Mouse (Mus musculus) heart, postnatal 0 days (tissue): ENCODE measurements around the gene Acsf2. TPM values are rescaled to one million over a fixed set of nuclear protein-coding genes. Genes with fewer than 3 reads are reported as not detected.

Experiments used
- ATAC-seq: fragments of 200-750 bp; cut with Nextera tagmentation; 2 replicates; pipeline ENCODE4 v1.8.0; 2017; ENCODE audit warnings: low read depth, moderate number of reproducible peaks, moderate library complexity; ENCODE audit not compliant: insufficient read depth
- DNase-seq: peaks from one replicate; pipeline ENCODE4 v3.0.0-alpha.2; 2016; ENCODE audit warnings: low spot score
- H3K27ac ChIP-seq: fragments of 300-500 bp; sonication (generic); 2 replicates; pipeline ENCODE4 v1.5.1; 2014; ENCODE audit warnings: low read depth, mild to moderate bottlenecking
- H3K27me3 ChIP-seq: fragments of 300-500 bp; sonication (generic); 2 replicates; pipeline ENCODE4 v1.6.1; 2014; ENCODE audit warnings: low read length, mixed read lengths; ENCODE audit not compliant: control insufficient read depth, insufficient read depth
- H3K36me3 ChIP-seq: fragments of 300-500 bp; sonication (generic); replicated peaks from 2 replicates; pipeline ENCODE4 v1.6.1; 2014; ENCODE audit warnings: low read length, mixed read lengths; ENCODE audit not compliant: control insufficient read depth, insufficient read depth
- H3K4me1 ChIP-seq: fragments of 300-500 bp; sonication (generic); 2 replicates; pipeline ENCODE4 v1.6.1; 2014; ENCODE audit warnings: antibody characterized with exemption; ENCODE audit not compliant: control insufficient read depth, insufficient read depth
- H3K4me2 ChIP-seq: fragments of 300-500 bp; sonication (generic); 2 replicates; pipeline ENCODE4 v1.6.1; 2014; ENCODE audit warnings: low read depth, mild to moderate bottlenecking, low read length, moderate library complexity
- H3K4me3 ChIP-seq: fragments of 300-500 bp; sonication (generic); 2 replicates; pipeline ENCODE4 v1.5.1; 2014; ENCODE audit warnings: low read depth, low read length
- H3K9ac ChIP-seq: fragments of 300-500 bp; sonication (generic); replicated peaks from 2 replicates; pipeline ENCODE4 v1.6.1; 2014; ENCODE audit warnings: low read depth, low read length, mixed read lengths
- H3K9me3 ChIP-seq: fragments of 300-500 bp; sonication (generic); replicated peaks from 2 replicates; pipeline ENCODE4 v1.6.1; 2016; ENCODE audit warnings: low read length; ENCODE audit not compliant: control insufficient read depth
- CTCF ChIP-seq: IDR thresholded peaks from 2 replicates; pipeline ENCODE4 v1.5.1; 2016; ENCODE audit warnings: antibody characterized with exemption, control low read depth, low read depth
- EP300 ChIP-seq: IDR thresholded peaks from 2 replicates; pipeline ENCODE4 v1.6.1; 2016; ENCODE audit warnings: antibody characterized with exemption, low read depth
- WGBS: fragments of 180-500 bp; shearing (Covaris S2); extraction: QIAGEN DNeasy Blood & Tissue Kit; methylation state at CpG from one replicate; pipeline ENCODE4 v1.1.7; 2014; 5-methylcytosine and 5-hydroxymethylcytosine counted together
- polyA plus RNA-seq: library from polyadenylated mRNA; unstranded; fragments of >200 nt; fragmentation: Nextera tagmentation; extraction: Ambion mirVana; gene quantifications from 2 replicates; pipeline ENCODE4 v1.2.1, GENCODE M21; 2015
- total RNA-seq: library from RNA; depleted of rRNA; stranded (reverse); fragments of >200 nt; gene quantifications from 2 replicates; pipeline ENCODE4 v1.2.3, GENCODE M21; 2014; ENCODE audit warnings: low replicate concordance; rRNA removed

The Acsf2 gene
- total and polyA plus RNA-seq, 2 experiments from 2014 or later: 2.6 to 6.6 TPM

DNA sequence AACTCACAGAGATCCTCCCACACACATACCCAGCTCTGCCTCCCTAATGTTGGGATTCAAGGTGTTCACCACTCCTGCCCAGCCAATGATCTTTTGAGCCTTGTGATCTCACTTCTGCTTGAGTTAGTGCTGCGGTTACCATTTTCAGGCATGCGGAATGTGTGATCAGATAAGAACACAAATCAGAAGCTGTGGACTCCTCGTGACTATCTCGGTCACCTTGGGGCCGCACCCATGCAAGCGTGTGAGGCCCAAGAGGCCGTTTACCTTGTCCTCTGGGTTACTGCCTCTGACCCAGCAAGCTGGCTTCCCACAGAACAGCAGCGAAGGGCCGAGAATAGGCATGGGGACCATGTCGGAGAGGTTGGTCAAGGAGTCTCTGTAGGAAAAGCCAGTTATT lies 92.7 kb downstream of the Acsf2 start:
- TF ChIP-seq EP300 (no peak), CTCF (no peak)

More for the DNA sequence above, 92.7 kb downstream of the Acsf2 start:
- 0 out of 2 replicates have a peak, but pooled peaks cover 1% of the 10 kb centered on the region for H3K27me3 ChIP-seq
- H3K9me3 ChIP-seq: no peaks in the 10 kb centered on the region
- H3K4me2 ChIP-seq: no peak overlapping the region
- H3K27ac ChIP-seq: no peak overlapping the region
- no peak overlapping the region for H3K9ac ChIP-seq
- 64% methylated on average over 10 of the region's 10 CpGs for WGBS
- no peak for ATAC-seq
- no peaks in the 10 kb centered on the region for H3K4me1 ChIP-seq
- no peak for DNase-seq
- H3K4me3 ChIP-seq: no peak overlapping the region
- no peaks in the 10 kb centered on the region for H3K36me3 ChIP-seq

Other genes starting within 250 kb of the Acsf2 start
- 2.2 and 14.5 TPM in 2 replicates for gene Abcc3, start 208.9 kb downstream of the Acsf2 start, total RNA-seq
- 0.72 and 0.88 TPM in 2 replicates for gene Abcc3, start 208.9 kb downstream of the Acsf2 start, polyA plus RNA-seq
- gene Cacna1g, start 127.7 kb downstream of the Acsf2 start, total RNA-seq: 29.6 and 46.2 TPM in 2 replicates
- gene Cacna1g, start 127.7 kb downstream of the Acsf2 start, polyA plus RNA-seq: 6.9 and 7.4 TPM in 2 replicates
- not detected in 2 replicates for gene Spata20, start 115.7 kb downstream of the Acsf2 start, total RNA-seq
- 0.30 and 0.56 TPM in 2 replicates for gene Spata20, start 115.7 kb downstream of the Acsf2 start, polyA plus RNA-seq
- 32.5 and 44.4 TPM in 2 replicates for gene Epn3, start 101.9 kb downstream of the Acsf2 start, total RNA-seq
- gene Epn3, start 101.9 kb downstream of the Acsf2 start, polyA plus RNA-seq: 11.4 and 13.3 TPM in 2 replicates
- gene Mycbpap, start 80.1 kb downstream of the Acsf2 start, total RNA-seq: 3.2 and 4.7 TPM in 2 replicates
- gene Mycbpap, start 80.1 kb downstream of the Acsf2 start, polyA plus RNA-seq: 3.5 and 3.7 TPM in 2 replicates
- gene Rsad1, start 52.6 kb downstream of the Acsf2 start, total RNA-seq: 14.5 and 17.7 TPM in 2 replicates
- 9.2 and 9.8 TPM in 2 replicates for gene Rsad1, start 52.6 kb downstream of the Acsf2 start, polyA plus RNA-seq
- not detected in 2 replicates for gene Chad, start 36.8 kb downstream of the Acsf2 start, total RNA-seq
- gene Chad, start 36.8 kb downstream of the Acsf2 start, polyA plus RNA-seq: 0.36 and 4.4 TPM in 2 replicates
- 71.9 and 73.3 TPM in 2 replicates for gene Lrrc59, start 27.9 kb upstream of the Acsf2 start, total RNA-seq
- 62.2 and 67.0 TPM in 2 replicates for gene Lrrc59, start 27.9 kb upstream of the Acsf2 start, polyA plus RNA-seq
- 45.2 and 63.8 TPM in 2 replicates for gene Mrpl27, start 51.9 kb upstream of the Acsf2 start, total RNA-seq
- 167 and 170 TPM in 2 replicates for gene Mrpl27, start 51.9 kb upstream of the Acsf2 start, polyA plus RNA-seq
- gene Eme1, start 52.1 kb upstream of the Acsf2 start, total RNA-seq: 5.9 and 7.6 TPM in 2 replicates
- 2.4 and 3.4 TPM in 2 replicates for gene Eme1, start 52.1 kb upstream of the Acsf2 start, polyA plus RNA-seq
- 23.3 and 25.4 TPM in 2 replicates for gene Xylt2, start 75.6 kb upstream of the Acsf2 start, total RNA-seq
- 7.0 and 7.5 TPM in 2 replicates for gene Xylt2, start 75.6 kb upstream of the Acsf2 start, polyA plus RNA-seq
- not detected in 2 replicates for gene Gm11541, start 102.6 kb upstream of the Acsf2 start, total RNA-seq
- gene Gm11541, start 102.6 kb upstream of the Acsf2 start, polyA plus RNA-seq: 0.08 and 0.11 TPM in 2 replicates
- gene Cdc34b, start 139.9 kb upstream of the Acsf2 start, total RNA-seq: not detected in 2 replicates
- gene Cdc34b, start 139.9 kb upstream of the Acsf2 start, polyA plus RNA-seq: 0.12 TPM in 1 of 2 replicates, not detected in the other
- not detected in 2 replicates for gene Tmem92, start 180.8 kb upstream of the Acsf2 start, total RNA-seq
- gene Tmem92, start 180.8 kb upstream of the Acsf2 start, polyA plus RNA-seq: not detected in 2 replicates